Mouse (Mus musculus): ENCODE data around the gene 4921501E09Rik. TPM values are rescaled to one million over a fixed set of nuclear protein-coding genes. Genes with fewer than 3 reads are reported as not detected.

The 4921501E09Rik gene
- polyA plus RNA-seq (2015; fragmentation: Nextera tagmentation; extraction: Ambion mirVana), result not detected in 2 replicates

- H3K27ac ChIP-seq (ENCODE audit: low read depth, low read length), result no peak within 1 kb of the TSS
- 61% methylated on average over 1 of the region's 1 CpGs for WGBS
- no peak for ATAC-seq
Observed at GRCm38 (mm10) chr17:33067958-33068357, at the start of gene 4921501E09Rik. TSS of gene 4921501E09Rik (minus strand) at chr17:33068058.

GRCm38 (mm10) chr17:33097396-33097795 lies 29.5 kb upstream of the 4921501E09Rik start:
- WGBS, result 89% methylated on average over 2 of the region's 2 CpGs
- no peaks in the 10 kb centered on the region for H3K27me3 ChIP-seq (replicated peaks; ENCODE audit: control insufficient read depth, insufficient read depth, low read length)
- peaks cover 11% of the 10 kb centered on the region for H3K4me1 ChIP-seq (ENCODE audit: control insufficient read depth, insufficient read depth, low read depth, low read length)
- no peak overlapping the region for H3K27ac ChIP-seq (ENCODE audit: low read depth, low read length)
- no peak overlapping the region for H3K4me3 ChIP-seq (ENCODE audit: low read length)
- H3K9ac ChIP-seq (ENCODE audit: low read depth, low read length), result no peak overlapping the region
- ATAC-seq, result no peak
- no peak overlapping the region for H3K4me2 ChIP-seq (ENCODE audit: low read length)
- no peaks in the 10 kb centered on the region for H3K9me3 ChIP-seq (ENCODE audit: control insufficient read depth, low read length)
- H3K36me3 ChIP-seq (ENCODE audit: control insufficient read depth, insufficient read depth, low read length), result no peaks in the 10 kb centered on the region; the same call in 1 of the 2 replicates

More at GRCm38 (mm10) chr17:33067958-33068357, at the start of gene 4921501E09Rik:
- Histone ChIP-seq H3K36me3 (ENCODE audit: control insufficient read depth, insufficient read depth, low read length) (no peaks in the 10 kb centered on the region), H3K27me3 (replicated peaks; ENCODE audit: control insufficient read depth, insufficient read depth, low read length) (no peaks in the 10 kb centered on the region), H3K4me3 (ENCODE audit: low read length) (no peak within 1 kb of the TSS), H3K9ac (ENCODE audit: low read depth, low read length) (no peak within 1 kb of the TSS), H3K4me1 (ENCODE audit: control insufficient read depth, insufficient read depth, low read depth, low read length) (no peaks in the 10 kb centered on the region), H3K4me2 (ENCODE audit: low read length) (no peak within 1 kb of the TSS), H3K9me3 (ENCODE audit: control insufficient read depth, low read length) (no peaks in the 10 kb centered on the region)

DNA sequence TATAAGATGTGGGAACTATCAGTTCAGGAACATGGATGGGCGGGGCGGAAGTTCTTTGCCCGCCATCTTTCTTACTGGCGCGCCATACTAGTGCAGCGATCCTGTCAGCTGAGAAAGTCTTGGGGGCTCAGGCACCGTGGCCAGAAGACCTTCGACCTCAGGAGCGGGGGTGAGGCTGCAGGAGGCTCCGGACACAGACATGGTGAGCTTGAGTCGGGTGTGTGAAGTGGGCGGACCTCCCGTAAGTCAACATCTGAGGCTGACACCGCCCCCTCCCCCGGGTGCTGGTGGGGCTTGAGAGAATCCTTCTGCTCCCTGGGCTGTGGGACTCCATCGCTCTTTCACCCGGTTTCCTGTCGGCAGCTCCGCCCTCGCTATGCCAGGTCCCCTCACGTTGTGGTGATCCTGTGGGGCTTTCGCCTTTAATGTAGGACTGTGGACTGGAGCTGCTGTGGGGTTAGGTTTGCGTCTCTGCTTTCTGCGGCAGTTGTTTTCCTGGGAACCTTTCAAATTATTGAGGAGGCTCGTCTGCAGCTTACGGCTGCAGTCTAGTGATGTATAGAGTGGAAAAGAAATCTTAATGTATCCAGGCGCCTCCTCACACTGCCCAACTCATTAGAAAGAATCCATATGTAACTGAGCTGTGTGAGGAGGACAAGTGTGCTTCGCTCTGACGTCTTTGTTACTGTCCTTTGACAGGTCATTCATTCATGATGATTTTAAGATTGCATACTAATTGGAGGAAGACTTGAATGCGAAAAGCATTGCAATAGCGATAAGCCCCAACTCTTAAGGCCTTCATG lies 24.7 kb upstream of the 4921501E09Rik start:
- peak overlapping the region; percentile 95 for H3K27ac ChIP-seq (ENCODE audit: low read depth, low read length)
- H3K4me1 ChIP-seq (ENCODE audit: control insufficient read depth, insufficient read depth, low read depth, low read length), result peaks cover 17% of the 10 kb centered on the region
- H3K4me2 ChIP-seq (ENCODE audit: low read length), result peak overlapping the region; percentile 85
- peak overlapping the region; percentile 87 for H3K9ac ChIP-seq (ENCODE audit: low read depth, low read length)
- H3K4me3 ChIP-seq (ENCODE audit: low read length), result peak overlapping the region; percentile 75
- H3K36me3 ChIP-seq (ENCODE audit: control insufficient read depth, insufficient read depth, low read length), result no peaks in the 10 kb centered on the region
- 2% methylated on average over 31 of the region's 31 CpGs for WGBS
- no peaks in the 10 kb centered on the region for H3K27me3 ChIP-seq (replicated peaks; ENCODE audit: control insufficient read depth, insufficient read depth, low read length)
- ATAC-seq, result peak; percentile 78
- H3K9me3 ChIP-seq (ENCODE audit: control insufficient read depth, low read length), result no peaks in the 10 kb centered on the region

DNA sequence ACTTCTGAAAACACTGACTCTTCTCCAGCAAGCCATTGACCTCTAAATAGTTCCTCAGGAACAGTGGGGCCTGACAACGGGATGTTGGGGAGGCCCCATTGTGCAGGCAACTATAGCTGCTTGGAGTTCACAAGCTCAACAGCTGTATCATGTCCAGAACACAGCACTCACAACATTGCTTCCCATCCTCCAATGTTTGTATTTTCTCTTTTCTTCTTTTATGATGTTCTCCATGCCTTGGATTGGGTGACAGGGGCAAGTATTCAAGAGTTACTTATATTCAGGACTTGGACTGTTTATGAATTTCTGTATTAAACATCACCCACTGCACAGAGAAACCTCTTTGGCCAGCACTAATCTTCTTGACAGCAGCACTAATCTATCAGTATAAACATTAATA lies 23.8 kb upstream of the 4921501E09Rik start:
- peaks cover 17% of the 10 kb centered on the region for H3K4me1 ChIP-seq (ENCODE audit: control insufficient read depth, insufficient read depth, low read depth, low read length)
- H3K4me3 ChIP-seq (ENCODE audit: low read length), result no peak overlapping the region
- no peak overlapping the region for H3K27ac ChIP-seq (ENCODE audit: low read depth, low read length)
- H3K27me3 ChIP-seq (replicated peaks; ENCODE audit: control insufficient read depth, insufficient read depth, low read length), result no peaks in the 10 kb centered on the region
- no peaks in the 10 kb centered on the region for H3K36me3 ChIP-seq (ENCODE audit: control insufficient read depth, insufficient read depth, low read length)
- ATAC-seq, result no peak
- H3K9ac ChIP-seq (ENCODE audit: low read depth, low read length), result no peak overlapping the region
- H3K4me2 ChIP-seq (ENCODE audit: low read length), result peak overlapping the region; percentile 85
- WGBS, result 56% methylated on average over 1 of the region's 1 CpGs
- H3K9me3 ChIP-seq (ENCODE audit: control insufficient read depth, low read length), result no peaks in the 10 kb centered on the region

DNA sequence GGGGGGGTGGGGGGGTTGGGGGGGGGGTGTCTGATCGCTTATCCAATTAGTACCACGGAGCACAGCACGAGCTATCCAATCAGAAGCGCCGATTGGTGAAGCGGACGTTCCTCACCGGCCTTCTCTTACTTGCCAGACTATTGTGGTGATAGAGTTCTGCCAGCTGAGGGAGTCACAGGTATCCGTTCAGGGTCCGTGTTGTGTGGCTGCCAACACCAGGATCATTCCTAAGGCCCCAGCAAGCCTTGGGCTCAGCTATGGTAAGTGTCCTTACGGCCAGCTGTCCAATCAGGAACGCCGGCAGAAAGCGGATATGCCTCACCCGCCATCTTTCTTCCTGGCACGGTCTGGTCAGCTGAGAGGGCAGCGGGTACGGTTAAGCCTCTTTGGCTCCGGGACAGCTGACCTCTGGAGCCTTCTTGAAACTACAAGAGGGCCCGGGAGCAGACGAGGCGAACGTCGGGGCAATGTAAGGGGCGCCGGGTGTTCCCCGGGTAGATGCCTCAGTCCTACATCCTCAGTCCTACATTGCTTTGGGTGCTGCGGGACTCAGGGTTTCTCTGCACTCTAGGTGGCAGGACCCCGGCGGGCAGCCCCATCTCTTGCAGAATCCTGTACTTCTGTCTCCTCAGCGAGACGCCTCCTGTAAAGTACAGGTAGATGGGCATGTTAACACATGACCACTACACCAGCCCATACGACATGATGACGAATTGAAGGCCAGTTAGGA lies 21.5 kb upstream of the 4921501E09Rik start, which contains the start of gene Zfp563:
TSS of gene Zfp563 (plus strand) at position 91 of the 730 bp plus-strand sequence.
- H3K9me3 ChIP-seq (ENCODE audit: control insufficient read depth, low read length), result no peaks in the 10 kb centered on the region
- peak; percentile 93 for ATAC-seq
- no peaks in the 10 kb centered on the region for H3K36me3 ChIP-seq (ENCODE audit: control insufficient read depth, insufficient read depth, low read length)
- peaks cover 16% of the 10 kb centered on the region for H3K4me1 ChIP-seq (ENCODE audit: control insufficient read depth, insufficient read depth, low read depth, low read length)
- peak within 1 kb of the TSS; percentile 85 for H3K27ac ChIP-seq (ENCODE audit: low read depth, low read length)
- peak within 1 kb of the TSS; percentile 87 for H3K9ac ChIP-seq (ENCODE audit: low read depth, low read length)
- H3K4me2 ChIP-seq (ENCODE audit: low read length), result peak within 1 kb of the TSS; percentile 87
- no peaks in the 10 kb centered on the region for H3K27me3 ChIP-seq (replicated peaks; ENCODE audit: control insufficient read depth, insufficient read depth, low read length)
- 3% methylated on average over 34 of the region's 34 CpGs for WGBS
- peak within 1 kb of the TSS; percentile 71 for H3K4me3 ChIP-seq (ENCODE audit: low read length)

DNA sequence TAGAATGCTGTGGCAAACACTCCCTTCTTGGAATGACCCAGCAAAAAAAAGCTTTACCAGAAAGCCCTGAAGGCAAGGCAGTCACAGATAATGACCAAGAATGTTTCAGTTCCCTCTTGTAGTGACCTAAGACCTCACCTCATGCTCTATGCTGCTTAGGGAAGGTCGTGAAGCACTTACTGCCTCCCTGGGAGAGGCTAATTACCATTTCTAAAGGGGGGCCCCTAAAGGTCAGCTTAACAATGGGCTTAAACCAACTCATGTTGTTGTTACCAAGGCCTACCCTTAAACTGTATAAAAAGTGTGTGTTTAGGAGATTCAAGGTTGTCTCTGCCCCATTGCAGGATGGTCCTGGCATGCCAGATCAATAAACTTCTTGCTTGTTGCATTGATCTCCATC lies 4.9 kb downstream of the 4921501E09Rik start:
- Histone ChIP-seq H3K4me1 (ENCODE audit: control insufficient read depth, insufficient read depth, low read depth, low read length) (no peaks in the 10 kb centered on the region), H3K36me3 (ENCODE audit: control insufficient read depth, insufficient read depth, low read length) (no peaks in the 10 kb centered on the region), H3K4me3 (ENCODE audit: low read length) (no peak overlapping the region), H3K27me3 (replicated peaks; ENCODE audit: control insufficient read depth, insufficient read depth, low read length) (no peaks in the 10 kb centered on the region), H3K9me3 (ENCODE audit: control insufficient read depth, low read length) (no peaks in the 10 kb centered on the region), H3K9ac (ENCODE audit: low read depth, low read length) (no peak overlapping the region), H3K27ac (ENCODE audit: low read depth, low read length) (no peak overlapping the region), H3K4me2 (ENCODE audit: low read length) (no peak overlapping the region)
- 0% methylated on average over 1 of the region's 1 CpGs for WGBS
- ATAC-seq, result no peak

DNA sequence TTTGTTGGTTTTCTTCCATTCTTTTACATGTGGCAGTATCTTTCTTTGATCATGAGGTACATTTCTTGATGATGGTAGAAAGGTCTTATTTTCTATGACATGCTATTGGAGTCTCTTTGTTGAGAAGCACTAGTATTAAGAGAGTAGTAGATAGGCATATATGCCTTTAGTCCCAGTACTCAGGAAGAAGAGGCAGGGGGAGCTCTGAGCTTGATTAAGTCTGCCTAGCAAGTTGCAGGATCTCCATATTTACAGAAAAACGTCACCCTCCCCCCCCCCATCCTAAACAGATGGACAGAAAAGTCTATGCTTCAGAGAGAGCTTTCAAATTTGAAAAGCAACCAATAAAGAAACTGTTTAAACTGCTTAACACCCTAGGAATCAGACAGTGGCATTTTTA lies 9.1 kb downstream of the 4921501E09Rik start:
- no peaks in the 10 kb centered on the region for H3K36me3 ChIP-seq (ENCODE audit: control insufficient read depth, insufficient read depth, low read length)
- no peak overlapping the region for H3K4me2 ChIP-seq (ENCODE audit: low read length)
- no peaks in the 10 kb centered on the region for H3K9me3 ChIP-seq (ENCODE audit: control insufficient read depth, low read length)
- no peak overlapping the region for H3K9ac ChIP-seq (ENCODE audit: low read depth, low read length)
- no peak overlapping the region for H3K27ac ChIP-seq (ENCODE audit: low read depth, low read length)
- 18% methylated on average over 1 of the region's 1 CpGs for WGBS
- H3K4me3 ChIP-seq (ENCODE audit: low read length), result no peak overlapping the region
- no peaks in the 10 kb centered on the region for H3K27me3 ChIP-seq (replicated peaks; ENCODE audit: control insufficient read depth, insufficient read depth, low read length)
- ATAC-seq, result no peak
- H3K4me1 ChIP-seq (ENCODE audit: control insufficient read depth, insufficient read depth, low read depth, low read length), result no peaks in the 10 kb centered on the region

- Histone ChIP-seq H3K27me3 (replicated peaks; ENCODE audit: control insufficient read depth, insufficient read depth, low read length) (no peaks in the 10 kb centered on the region), H3K9me3 (ENCODE audit: control insufficient read depth, low read length) (no peaks in the 10 kb centered on the region), H3K4me3 (ENCODE audit: low read length) (peak within 1 kb of the TSS; percentile 66), H3K4me1 (ENCODE audit: control insufficient read depth, insufficient read depth, low read depth, low read length) (peaks cover 5% of the 10 kb centered on the region; the same call in 1 of the 2 replicates), H3K4me2 (ENCODE audit: low read length) (peak within 1 kb of the TSS; percentile 74), H3K9ac (ENCODE audit: low read depth, low read length) (peak within 1 kb of the TSS; percentile 89), H3K27ac (ENCODE audit: low read depth, low read length) (peak within 1 kb of the TSS; percentile 87), H3K36me3 (ENCODE audit: control insufficient read depth, insufficient read depth, low read length) (no peaks in the 10 kb centered on the region)
- ATAC-seq, result peak; percentile 100
- WGBS, result 2% methylated on average over 27 of the region's 27 CpGs
Observed at GRCm38 (mm10) chr17:33032900-33033891, 34.7 kb downstream of the 4921501E09Rik start, which contains the start of gene Zfp763. TSS of gene Zfp763 (minus strand) at chr17:33033402.

Measured in hindbrain, embryonic 16.5 days (tissue).